Mouse (Mus musculus): ENCODE measurements at regions not wholly inside any gene's neighbourhood (a gene's known extent, or its start where the extent isn't known, plus 50 kb on each side); places are given as distances from the start of the nearest gene placed in this dataset.

GRCm38 (mm10) chr4:39926021-39926591 lies 216.8 kb upstream of the Aco1 start:
- DNase-seq: no peak
- intact Hi-C loops (cut with DNase I): no loop called here

DNA sequence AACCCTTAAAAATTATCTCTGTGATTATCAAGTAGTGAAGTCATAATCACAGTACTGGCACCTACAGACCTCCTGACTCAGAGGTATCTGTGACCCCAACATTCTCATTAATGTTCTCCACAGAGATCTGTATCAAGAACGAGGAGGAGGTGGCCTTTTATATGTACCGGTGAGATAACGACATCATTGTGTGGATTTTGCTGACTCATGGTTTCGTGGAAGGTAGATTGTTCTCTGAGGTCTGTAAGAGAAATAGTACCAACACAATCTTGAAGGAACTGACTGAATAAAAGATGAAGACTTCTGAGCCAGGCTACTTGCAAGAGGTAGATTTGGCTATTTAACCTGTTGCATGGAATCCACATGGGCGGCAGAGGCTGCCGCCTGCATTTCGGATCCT lies 216.3 kb upstream of the Aco1 start:
- intact Hi-C loops (cut with DNase I): no loop called here
- DNase-seq: no peak

DNA sequence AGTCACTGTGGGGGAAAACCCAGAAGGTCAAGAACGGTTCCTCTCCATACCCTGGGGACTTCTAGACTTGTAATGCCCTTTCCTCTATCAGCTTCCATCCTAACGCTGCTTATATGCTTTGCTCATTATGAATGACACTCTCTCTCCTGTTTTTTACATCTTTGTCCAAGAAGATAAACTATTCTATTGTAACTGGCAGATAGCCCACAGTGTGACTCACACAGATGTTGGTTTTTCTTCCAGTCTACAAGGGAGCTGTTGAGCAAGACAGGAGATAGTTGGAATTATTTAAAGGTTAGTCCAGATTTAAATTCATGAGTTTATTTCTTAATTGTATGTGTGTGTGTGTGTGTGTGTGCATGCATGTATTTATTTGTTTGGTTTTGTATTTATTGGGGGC lies 214.4 kb upstream of the Aco1 start:
- intact Hi-C loops (cut with DNase I): no loop called here
- DNase-seq: no peak

GRCm38 (mm10) chr4:39934025-39934708 lies 208.7 kb upstream of the Aco1 start:
- DNase-seq: no peak
- intact Hi-C loops (cut with DNase I): no loop called here

DNA sequence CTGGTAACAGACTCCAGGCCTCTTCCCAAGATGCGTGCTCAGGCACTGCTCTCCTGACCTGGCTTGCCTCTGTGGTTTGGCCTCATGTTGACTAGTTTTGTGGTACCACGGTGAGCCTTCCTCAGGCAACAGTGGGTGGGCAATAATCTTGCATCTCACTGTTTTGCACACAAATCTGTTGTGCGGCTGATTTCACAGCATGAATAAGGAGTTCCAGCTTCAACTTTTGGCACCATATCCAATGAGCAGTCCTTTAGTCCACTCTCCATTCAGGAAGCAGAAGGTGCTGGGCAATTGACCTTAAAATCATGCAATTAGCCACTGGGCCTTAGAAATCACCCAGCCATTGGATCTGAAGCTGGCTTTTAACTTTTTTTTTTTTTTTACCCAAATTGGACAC lies 184.2 kb upstream of the Aco1 start:
- no peak for DNase-seq
- intact Hi-C loops (cut with DNase I): no loop called here

DNA sequence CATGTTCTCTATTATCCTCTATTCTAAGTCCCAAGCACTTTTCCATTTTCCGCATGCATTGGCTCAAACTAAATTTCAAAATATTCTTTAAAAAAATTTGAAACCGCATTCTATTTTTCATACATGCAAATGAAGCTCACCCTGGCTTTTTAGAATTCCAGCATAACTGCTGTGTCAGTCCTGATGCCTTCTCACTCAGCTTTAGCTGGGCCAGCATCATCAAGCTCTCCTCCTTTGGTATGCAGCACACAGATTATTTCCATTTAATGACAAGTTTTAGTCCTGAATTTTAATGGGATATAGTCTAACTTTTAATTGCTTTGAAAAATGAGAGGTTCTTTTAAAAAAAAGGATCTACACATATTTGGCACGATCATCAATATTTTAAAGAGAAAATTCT lies 174.9 kb upstream of the Aco1 start:
- intact Hi-C loops (cut with DNase I): no loop called here
- no peak for DNase-seq

- DNase-seq: no peak
- intact Hi-C loops (cut with DNase I): no loop called here
Observed at GRCm38 (mm10) chr4:39991358-39991757, 151.5 kb upstream of the Aco1 start.

GRCm38 (mm10) chr4:39991851-39992250 lies 151.0 kb upstream of the Aco1 start:
- intact Hi-C loops (cut with DNase I): no loop called here
- no peak for DNase-seq

DNA sequence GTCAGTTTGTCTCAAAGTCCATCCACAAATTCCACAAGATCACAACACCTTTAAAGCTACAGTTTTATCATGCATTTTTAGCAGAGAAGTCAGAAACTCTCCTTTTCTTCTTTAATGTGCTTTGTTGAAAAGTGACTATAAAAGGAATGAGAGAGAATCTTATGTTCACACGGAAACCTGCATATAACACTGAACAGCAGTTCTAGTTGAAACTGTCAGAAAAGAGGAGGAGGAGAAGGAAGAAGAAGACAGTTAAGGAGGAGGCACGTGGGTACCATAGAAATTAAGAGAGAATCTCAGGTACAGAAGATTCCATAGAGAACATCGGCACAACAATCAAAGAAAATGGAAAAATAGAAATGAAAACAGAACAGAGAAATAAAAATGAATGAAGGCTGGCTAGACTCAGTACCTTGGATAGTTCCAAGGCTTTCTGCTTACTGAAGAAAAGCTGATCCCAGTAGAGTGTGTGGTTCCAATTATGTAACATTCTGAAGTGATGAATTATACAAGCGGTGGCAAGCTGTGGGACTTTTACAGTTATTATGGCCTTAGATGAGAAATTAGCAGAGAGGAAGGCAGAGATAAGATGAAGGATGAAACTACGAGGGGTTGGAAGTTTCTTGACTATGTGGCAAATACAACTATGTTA lies 144.0 kb upstream of the Aco1 start:
- intact Hi-C loops (cut with DNase I): no loop called here
- no peak for DNase-seq

DNA sequence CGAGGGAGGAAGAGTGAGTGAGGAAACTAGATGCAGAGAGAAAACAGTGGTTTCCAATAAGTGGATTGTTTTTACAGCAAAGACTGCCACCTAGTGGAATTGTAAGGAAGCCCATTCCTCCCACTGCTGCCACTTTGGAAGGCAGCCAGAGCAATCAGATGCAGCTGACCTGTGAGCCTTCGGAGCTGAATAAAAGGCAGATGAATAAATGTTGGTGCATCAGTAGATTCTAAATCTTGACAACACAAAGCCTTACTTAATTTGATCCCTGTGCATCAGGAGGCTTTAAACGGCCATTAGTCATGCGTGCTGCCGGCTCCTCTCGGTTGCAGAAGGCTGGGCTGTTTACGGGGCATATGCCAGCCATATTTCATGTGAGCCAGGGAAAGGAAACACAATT lies 128.2 kb upstream of the Aco1 start:
- intact Hi-C loops (cut with DNase I): no loop called here
- peak; percentile 20 to 46 for DNase-seq

- intact Hi-C loops (cut with DNase I): no loop called here
Observed at GRCm38 (mm10) chr4:40016856-40017255, 126.0 kb upstream of the Aco1 start.

DNA sequence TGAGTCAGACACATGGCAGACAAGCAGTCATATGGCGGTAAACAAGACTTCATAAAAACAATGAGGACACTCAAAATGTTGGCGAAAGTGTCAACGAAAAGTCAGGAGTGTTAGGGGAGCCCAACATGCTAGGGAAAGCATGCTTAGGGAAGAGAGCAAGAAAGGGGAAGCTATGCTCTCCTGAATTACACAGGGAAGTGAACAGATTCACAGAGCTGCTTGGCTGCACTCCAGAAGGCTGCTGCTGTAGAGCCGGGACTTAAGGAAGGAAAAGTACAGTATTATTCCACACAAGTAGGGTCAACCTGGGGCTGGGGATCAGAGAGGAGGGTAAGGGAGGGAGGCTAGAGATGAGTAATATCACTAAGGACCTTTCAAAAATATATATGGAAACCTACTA lies 124.7 kb upstream of the Aco1 start:
- DNase-seq: no peak
- intact Hi-C loops (cut with DNase I): no loop called here

More at GRCm38 (mm10) chr4:40016856-40017255, 126.0 kb upstream of the Aco1 start:
- no peak for DNase-seq

- intact Hi-C loops (cut with DNase I): no loop called here
- DNase-seq: no peak
Observed at GRCm38 (mm10) chr4:40031361-40031760, 111.5 kb upstream of the Aco1 start.

DNA sequence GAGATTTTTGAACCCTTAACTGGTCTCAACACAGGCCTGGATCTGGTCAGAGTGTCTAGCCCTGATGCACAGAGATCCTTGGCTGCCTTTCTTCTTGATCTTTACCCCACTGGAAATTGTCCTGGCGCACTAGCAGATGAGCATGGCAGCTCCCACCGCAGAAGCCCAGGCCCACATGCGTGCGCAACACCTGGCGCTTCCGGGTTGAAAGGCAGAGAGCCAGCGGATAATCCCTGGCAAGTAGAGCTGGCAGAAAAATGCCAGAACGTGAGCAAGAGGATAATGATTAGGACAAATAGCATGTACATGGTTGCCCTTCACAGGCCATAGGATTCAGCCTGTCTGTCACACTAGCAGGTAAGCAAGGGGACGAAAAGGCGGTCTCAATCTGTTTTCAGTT lies 95.0 kb upstream of the Aco1 start:
- intact Hi-C loops (cut with DNase I): no loop called here
- no peak for DNase-seq

DNA sequence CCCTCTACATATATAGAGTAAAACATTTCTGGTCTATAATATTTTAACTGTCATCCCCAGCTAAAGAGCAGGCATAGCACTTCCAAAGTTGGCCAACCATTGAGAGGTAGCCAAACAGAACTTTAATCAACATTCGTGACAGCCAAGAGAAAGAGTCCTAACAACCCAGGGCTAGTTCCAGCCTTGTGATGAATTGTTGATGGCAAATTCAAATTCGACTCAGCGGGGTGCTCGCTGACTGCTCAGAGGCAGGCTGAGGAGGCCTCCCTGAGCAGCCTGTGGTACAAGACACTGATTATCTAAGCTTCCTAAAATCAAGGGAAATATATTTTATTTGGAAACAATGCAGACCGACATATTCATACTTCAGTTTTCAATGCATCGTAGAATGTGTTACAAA lies 93.8 kb upstream of the Aco1 start:
- intact Hi-C loops (cut with DNase I): no loop called here
- no peak for DNase-seq

DNA sequence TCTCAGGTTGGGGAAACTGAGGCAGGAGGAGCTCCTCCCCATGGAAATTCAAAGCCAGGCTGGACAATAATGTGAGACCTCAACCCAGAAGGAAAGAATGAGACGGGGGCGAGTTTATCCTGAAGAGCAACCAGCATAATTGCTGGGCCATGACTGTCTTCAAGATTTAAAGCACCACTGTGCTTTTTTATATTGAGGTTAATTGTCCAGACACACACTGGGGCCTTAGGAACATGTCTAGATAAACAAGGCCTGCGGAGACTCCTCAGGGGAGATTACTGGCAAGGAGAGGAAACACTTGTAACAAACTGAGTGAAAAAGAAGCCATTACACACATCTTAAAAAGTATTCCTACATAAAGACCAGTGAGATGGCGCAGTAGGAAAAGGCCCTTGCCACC lies 91.0 kb upstream of the Aco1 start:
- no peak for DNase-seq
- intact Hi-C loops (cut with DNase I): no loop called here

- DNase-seq: no peak
- intact Hi-C loops (cut with DNase I): no loop called here
Observed at GRCm38 (mm10) chr4:40053391-40053790, 89.5 kb upstream of the Aco1 start.

- DNase-seq: no peak
- intact Hi-C loops (cut with DNase I): no loop called here
Observed at GRCm38 (mm10) chr4:40063751-40064456, 79.0 kb upstream of the Aco1 start.

GRCm38 (mm10) chr4:40064457-40064836 lies 78.4 kb upstream of the Aco1 start:
- no peak for DNase-seq
- intact Hi-C loops (cut with DNase I): no loop called here

GRCm38 (mm10) chr4:40070959-40071634 lies 71.8 kb upstream of the Aco1 start:
- no peak for DNase-seq
- intact Hi-C loops (cut with DNase I): no loop called here

GRCm38 (mm10) chr4:40081035-40081434 lies 61.8 kb upstream of the Aco1 start:
- DNase-seq: no peak
- intact Hi-C loops (cut with DNase I): no loop called here

Data from heart, postnatal 36 days (tissue).